Mouse (Mus musculus) erythroblast, embryonic 14.5 days (primary cell): ENCODE data around the gene Gm49396.

Experiments
- GATA1 ChIP-seq: IDR thresholded peaks from 2 replicates; pipeline ENCODE4 v1.6.1; 2012; ENCODE audit warnings: low read length, inconsistent platforms, mixed read lengths
- TAL1 ChIP-seq: IDR thresholded peaks from 3 replicates; pipeline ENCODE4 v1.6.1; 2012; ENCODE audit warnings: low read length, inconsistent platforms, mixed read lengths

GRCm38 (mm10) chr7:30553021-30553589 lies 10.0 kb upstream of the Gm49396 start:
- TF ChIP-seq GATA1, result no peak
- TF ChIP-seq TAL1, result no peak
